Mouse (Mus musculus): Measurements from ENCODE around the gene Pkd1l3. TPM values are rescaled to one million over a fixed set of nuclear protein-coding genes. Genes with fewer than 3 reads are reported as not detected.

Gene Pkd1l3
- not detected for total RNA-seq (2021)

- DNase-seq, result no peak
Observed at GRCm38 (mm10) chr8:109614243-109615210, at the start of gene Pkd1l3. Gene Pkd1l3, plus strand, starts transcription at chr8:109614517.

GRCm38 (mm10) chr8:109564766-109565165 lies 49.6 kb upstream of the Pkd1l3 start:
- no peak for DNase-seq

GRCm38 (mm10) chr8:109565498-109566333 lies 48.6 kb upstream of the Pkd1l3 start, which contains the start of the genes Dhx38 and Txnl4b:
Gene Dhx38, minus strand, starts transcription at chr8:109565861.
Gene Txnl4b, plus strand, starts transcription at chr8:109565892.
- DNase-seq, result peak; percentile 99

GRCm38 (mm10) chr8:109571139-109571538 lies 43.2 kb upstream of the Pkd1l3 start:
- no peak for DNase-seq

- no peak for DNase-seq
Observed at GRCm38 (mm10) chr8:109576311-109576710, 38.0 kb upstream of the Pkd1l3 start.

- no peak for DNase-seq
Observed at GRCm38 (mm10) chr8:109578900-109579301, 35.4 kb upstream of the Pkd1l3 start, which contains the start of gene Hp. Gene Hp, minus strand, starts transcription at chr8:109579172.

- DNase-seq, result no peak
Observed at GRCm38 (mm10) chr8:109584293-109584692, 30.0 kb upstream of the Pkd1l3 start.

- no peak for DNase-seq
Observed at GRCm38 (mm10) chr8:109584830-109585229, 29.5 kb upstream of the Pkd1l3 start.

GRCm38 (mm10) chr8:109585652-109586051 lies 28.7 kb upstream of the Pkd1l3 start:
- no peak for DNase-seq

GRCm38 (mm10) chr8:109586972-109587504 lies 27.3 kb upstream of the Pkd1l3 start:
- DNase-seq, result no peak

GRCm38 (mm10) chr8:109590901-109591300 lies 23.4 kb upstream of the Pkd1l3 start:
- DNase-seq, result no peak

GRCm38 (mm10) chr8:109591367-109591766 lies 22.9 kb upstream of the Pkd1l3 start:
- DNase-seq, result no peak

GRCm38 (mm10) chr8:109592164-109592563 lies 22.2 kb upstream of the Pkd1l3 start:
- no peak for DNase-seq

- DNase-seq, result peak; percentile 18
Observed at GRCm38 (mm10) chr8:109593117-109593788, 21.1 kb upstream of the Pkd1l3 start.

GRCm38 (mm10) chr8:109595854-109596253 lies 18.5 kb upstream of the Pkd1l3 start:
- peak; percentile 64 for DNase-seq

GRCm38 (mm10) chr8:109606725-109607124 lies 7.6 kb upstream of the Pkd1l3 start:
- DNase-seq, result no peak

- no peak for DNase-seq
Observed at GRCm38 (mm10) chr8:109607650-109608049, 6.7 kb upstream of the Pkd1l3 start.

GRCm38 (mm10) chr8:109608271-109609152 lies 5.8 kb upstream of the Pkd1l3 start, which contains the start of gene Dhodh:
Gene Dhodh, minus strand, starts transcription at chr8:109608673.
- peak; percentile 95 for DNase-seq

GRCm38 (mm10) chr8:109609153-109609502 lies 5.2 kb upstream of the Pkd1l3 start:
- DNase-seq, result peak; percentile 47

- no peak for DNase-seq
Observed at GRCm38 (mm10) chr8:109615569-109615968, 1.3 kb downstream of the Pkd1l3 start.

- no peak for DNase-seq
Observed at GRCm38 (mm10) chr8:109628638-109629037, 14.3 kb downstream of the Pkd1l3 start.
